11 mouse cellular contexts compared by ENCODE assay signal in genomic region chr17:47876776-47877714, GRCm38 (mm10). TPM values are rescaled to one million over a fixed set of nuclear protein-coding genes. Genes with fewer than 3 reads are reported as not detected.
DNase-seq lines count a peak whose midpoint lies in the region; ATAC-seq and TF ChIP-seq lines count a peak whose summit lies in the region.
"Had no signal": no experiment of that assay in that cellular context is flagged by ENCODE, and none has a peak within 500 bp of the region (broad histone marks: within the 10 kb centered on the region; RNA-seq: fewer than 3 reads in every experiment).

No protein-coding gene starts in this region.

- intact Hi-C loops in heart, postnatal 10 days (cut with DNase I): no loop called here

- no peak overlapping the region for H3K4me3 ChIP-seq in heart, embryonic 12.5 days
- peak overlapping the region; percentile 37 for H3K4me3 ChIP-seq in forebrain, embryonic 13.5 days
- H3K4me3 ChIP-seq in midbrain, embryonic 12.5 days: 0 out of 2 replicates have a peak overlapping the region, but pooled peaks have one; percentile 23
- no peak overlapping the region for H3K4me3 ChIP-seq in intestine, postnatal 0 days (ENCODE audit: low read depth, low read length)

- H3K4me1 ChIP-seq in heart, embryonic 12.5 days (replicated peaks): peaks cover 56% of the 10 kb centered on the region
- H3K4me1 ChIP-seq in forebrain, embryonic 13.5 days: peaks cover 89% of the 10 kb centered on the region
- peaks cover 94% of the 10 kb centered on the region for H3K4me1 ChIP-seq in midbrain, embryonic 12.5 days
- no peaks in the 10 kb centered on the region for H3K4me1 ChIP-seq in intestine, postnatal 0 days (replicated peaks; ENCODE audit: control insufficient read depth, insufficient read depth, low read length)

- H3K27ac ChIP-seq in heart, embryonic 12.5 days (ENCODE audit: poor library complexity, severe bottlenecking): no peak overlapping the region
- H3K27ac ChIP-seq in forebrain, embryonic 13.5 days: peak overlapping the region; percentile 90
- peak overlapping the region; percentile 78 for H3K27ac ChIP-seq in midbrain, embryonic 12.5 days (replicated peaks)
- H3K27ac ChIP-seq in intestine, postnatal 0 days (ENCODE audit: low read depth, low read length): no peak overlapping the region

- peak overlapping the region; percentile 6; the same call in 1 of the 2 replicates for H3K9ac ChIP-seq in heart, embryonic 12.5 days
- H3K9ac ChIP-seq in forebrain, embryonic 13.5 days: peak overlapping the region; percentile 61
- peak overlapping the region; percentile 51 for H3K9ac ChIP-seq in midbrain, embryonic 12.5 days (replicated peaks)
- H3K9ac ChIP-seq in intestine, postnatal 0 days (ENCODE audit: low read depth, low read length): no peak overlapping the region

- no peak for ATAC-seq in heart, embryonic 12.5 days (ENCODE audit: insufficient number of reproducible peaks, low FRiP score)
- peak; percentile 39 for ATAC-seq in forebrain, embryonic 13.5 days
- ATAC-seq in midbrain, embryonic 12.5 days (ENCODE audit: low FRiP score, low read depth): peak; percentile 14; the same call in 1 of the 2 replicates
- ATAC-seq in erythroblast, adult 5-6 weeks (replicated peaks; ENCODE audit: low FRiP score, poor library complexity, severe bottlenecking): no peak
- ATAC-seq in intestine, postnatal 0 days: no peak
- ATAC-seq: CD4-positive, CD25-positive, alpha-beta regulatory T cell, adult 4 months had no signal

- TF ChIP-seq CTCF in intestine, postnatal 0 days (IDR thresholded peaks at IDR 0.05; ENCODE audit: low read depth): no peak

- 54% methylated on average over 26 of the region's 26 CpGs for WGBS in heart, embryonic 12.5 days
- 9% methylated on average over 26 of the region's 26 CpGs for WGBS in forebrain, embryonic 13.5 days
- 15% methylated on average over 26 of the region's 26 CpGs for WGBS in midbrain, embryonic 12.5 days
- 74% methylated on average over 26 of the region's 26 CpGs for WGBS in intestine, postnatal 0 days

- peaks cover 48% of the 10 kb centered on the region for H3K36me3 ChIP-seq in heart, embryonic 12.5 days
- peaks cover 31% of the 10 kb centered on the region for H3K36me3 ChIP-seq in forebrain, embryonic 13.5 days (ENCODE audit: poor library complexity, severe bottlenecking)
- H3K36me3 ChIP-seq in midbrain, embryonic 12.5 days: peaks cover 34% of the 10 kb centered on the region
- H3K36me3 ChIP-seq in intestine, postnatal 0 days (ENCODE audit: control insufficient read depth, insufficient read depth): peaks cover 82% of the 10 kb centered on the region

- no peak overlapping the region for H3K4me2 ChIP-seq in heart, embryonic 12.5 days
- peak overlapping the region; percentile 59 for H3K4me2 ChIP-seq in forebrain, embryonic 13.5 days
- peak overlapping the region; percentile 48 for H3K4me2 ChIP-seq in midbrain, embryonic 12.5 days (replicated peaks)
- H3K4me2 ChIP-seq in intestine, postnatal 0 days (replicated peaks; ENCODE audit: low read depth): no peak overlapping the region

- H3K27me3 ChIP-seq in heart, embryonic 12.5 days (replicated peaks): no peaks in the 10 kb centered on the region
- peaks cover 21% of the 10 kb centered on the region for H3K27me3 ChIP-seq in forebrain, embryonic 13.5 days
- no peaks in the 10 kb centered on the region; the same call in 1 of the 2 replicates for H3K27me3 ChIP-seq in midbrain, embryonic 12.5 days
- H3K27me3 ChIP-seq in intestine, postnatal 0 days (replicated peaks; ENCODE audit: control insufficient read depth, insufficient read depth, low read length): no peaks in the 10 kb centered on the region

- H3K9me3 ChIP-seq in heart, embryonic 12.5 days (replicated peaks): no peaks in the 10 kb centered on the region
- no peaks in the 10 kb centered on the region for H3K9me3 ChIP-seq in forebrain, embryonic 13.5 days (replicated peaks)
- no peaks in the 10 kb centered on the region for H3K9me3 ChIP-seq in midbrain, embryonic 12.5 days
- no peaks in the 10 kb centered on the region for H3K9me3 ChIP-seq in intestine, postnatal 0 days (ENCODE audit: control insufficient read depth)

- DNase-seq in heart, postnatal 10 days: no peak
- peak; percentile 49 for DNase-seq in MN1 (ENCODE audit: low spot score)
- no peak for DNase-seq in urinary bladder, postnatal 4 days (ENCODE audit: low spot score in 2 of 2)
- DNase-seq: adrenal gland, postnatal 25 days; lung, postnatal 10 days had no signal

RNA-seq across cellular contexts. Expression of gene Mdfi, which starts 42.6 kb away (rescaled TPM):
- polyA plus RNA-seq in heart, embryonic 12.5 days (2016; fragmentation: Nextera tagmentation; extraction: Ambion mirVana): 11.1 and 11.2 TPM in 2 replicates
- 1 to 10 TPM; 6.4 to 8.2 TPM for total RNA-seq in heart, postnatal 10 days (2021)
- 2.6 and 3.1 TPM in 2 replicates for polyA plus RNA-seq in forebrain, embryonic 13.5 days (2015; fragmentation: Nextera tagmentation; extraction: Ambion mirVana)
- 7.6 and 11.7 TPM in 2 replicates for polyA plus RNA-seq in midbrain, embryonic 12.5 days (2016; fragmentation: Nextera tagmentation; extraction: Ambion mirVana)
- total RNA-seq in erythroblast, adult 5-6 weeks (2015; ENCODE audit: low replicate concordance): not detected in 2 replicates
- total RNA-seq in erythroblast, adult 5-6 weeks (2017; ENCODE audit: low replicate concordance): not detected in 2 replicates
- polyA plus RNA-seq in intestine, postnatal 0 days (2015; fragmentation: Nextera tagmentation; extraction: Ambion mirVana): 1.7 and 2.1 TPM in 2 replicates
- polyA plus RNA-seq: CD4-positive, CD25-positive, alpha-beta regulatory T cell, adult 4 months had no signal

RNA-seq across cellular contexts. Expression of gene Foxp4, which starts 47.4 kb away (rescaled TPM):
- polyA plus RNA-seq in heart, embryonic 12.5 days (2016; fragmentation: Nextera tagmentation; extraction: Ambion mirVana): 20.7 and 22.5 TPM in 2 replicates
- 10 to 100 TPM; 12.3 to 15.9 TPM for total RNA-seq in heart, postnatal 10 days (2021)
- polyA plus RNA-seq in forebrain, embryonic 13.5 days (2015; fragmentation: Nextera tagmentation; extraction: Ambion mirVana): 13.4 and 15.6 TPM in 2 replicates
- 34.5 and 35.3 TPM in 2 replicates for polyA plus RNA-seq in midbrain, embryonic 12.5 days (2016; fragmentation: Nextera tagmentation; extraction: Ambion mirVana)
- total RNA-seq in erythroblast, adult 5-6 weeks (2015; ENCODE audit: low replicate concordance): 1.2 and 4.0 TPM in 2 replicates
- 0.51 and 0.70 TPM in 2 replicates for total RNA-seq in erythroblast, adult 5-6 weeks (2017; ENCODE audit: low replicate concordance)
- polyA plus RNA-seq in intestine, postnatal 0 days (2015; fragmentation: Nextera tagmentation; extraction: Ambion mirVana): 12.9 and 13.3 TPM in 2 replicates

Comparison
In these comparisons a context has a peak if more than half of its experiments do, and no peak if none do; other contexts are left out.
1. ATAC-seq: peak in forebrain, embryonic 13.5 days (single experiment) and midbrain, embryonic 12.5 days (single experiment); none in heart, embryonic 12.5 days (single experiment), erythroblast, adult 5-6 weeks (single experiment) and intestine, postnatal 0 days (single experiment).
2. H3K27ac ChIP-seq: peak in forebrain, embryonic 13.5 days (single experiment) and midbrain, embryonic 12.5 days (single experiment); none in heart, embryonic 12.5 days (single experiment) and intestine, postnatal 0 days (single experiment).
3. H3K4me2 ChIP-seq: peak in forebrain, embryonic 13.5 days (single experiment) and midbrain, embryonic 12.5 days (single experiment); none in heart, embryonic 12.5 days (single experiment) and intestine, postnatal 0 days (single experiment).
4. H3K4me3 ChIP-seq: peak in forebrain, embryonic 13.5 days (single experiment) and midbrain, embryonic 12.5 days (single experiment); none in heart, embryonic 12.5 days (single experiment) and intestine, postnatal 0 days (single experiment).